Mouse (Mus musculus): ENCODE results near the gene Camta1. TPM values are rescaled to one million over a fixed set of nuclear protein-coding genes. Genes with fewer than 3 reads are reported as not detected.

The Camta1 gene
- polyA plus RNA-seq, 1 experiment from 2014 or later: 61.9 TPM

- 64% methylated on average over 12 of the region's 12 CpGs for WGBS
- Histone ChIP-seq H3K9ac (ENCODE audit: low read length) (no peak overlapping the region), H3K27me3 (ENCODE audit: control insufficient read depth, insufficient read depth, low read length) (no peaks in the 10 kb centered on the region), H3K9me3 (ENCODE audit: control insufficient read depth, low read length) (peaks cover 3% of the 10 kb centered on the region; the same call in 1 of the 2 replicates), H3K36me3 (ENCODE audit: control insufficient read depth, insufficient read depth, low read length) (no peaks in the 10 kb centered on the region), H3K4me2 (replicated peaks; ENCODE audit: low read depth) (no peak overlapping the region), H3K4me3 (ENCODE audit: low read depth, low read length) (no peak overlapping the region), H3K4me1 (replicated peaks; ENCODE audit: control insufficient read depth, insufficient read depth) (peaks cover 3% of the 10 kb centered on the region; the same call in 1 of the 2 replicates), H3K27ac (replicated peaks) (no peak overlapping the region)
- DNase-seq (ENCODE audit: low spot score): peak; percentile 50
- peak; percentile 70 for ATAC-seq (ENCODE audit: low FRiP score, low TSS enrichment)
- no peak for TF ChIP-seq EP300 (optimal IDR thresholded peaks at IDR 0.05)
- no peak for TF ChIP-seq CTCF (IDR thresholded peaks at IDR 0.05; ENCODE audit: low read depth)
These were observed 515.0 kb downstream of the Camta1 start for GRCm38 (mm10) chr4:151346673-151347072.

- no peak overlapping the region for H3K9ac ChIP-seq (ENCODE audit: low read length)
- TF ChIP-seq EP300 (optimal IDR thresholded peaks at IDR 0.05) (no peak), CTCF (IDR thresholded peaks at IDR 0.05; ENCODE audit: low read depth) (no peak)
- ATAC-seq (ENCODE audit: low FRiP score, low TSS enrichment) (no peak), DNase-seq (ENCODE audit: low spot score) (no peak)
- peaks cover 3% of the 10 kb centered on the region; the same call in 1 of the 2 replicates for H3K4me1 ChIP-seq (replicated peaks; ENCODE audit: control insufficient read depth, insufficient read depth)
- no peak overlapping the region for H3K4me3 ChIP-seq (ENCODE audit: low read depth, low read length)
- H3K36me3 ChIP-seq (ENCODE audit: control insufficient read depth, insufficient read depth, low read length): no peaks in the 10 kb centered on the region
- H3K9me3 ChIP-seq (ENCODE audit: control insufficient read depth, low read length): peaks cover 3% of the 10 kb centered on the region; the same call in 1 of the 2 replicates
- 85% methylated on average over 10 of the region's 10 CpGs for WGBS
- no peak overlapping the region for H3K27ac ChIP-seq (replicated peaks)
- no peaks in the 10 kb centered on the region for H3K27me3 ChIP-seq (ENCODE audit: control insufficient read depth, insufficient read depth, low read length)
- no peak overlapping the region for H3K4me2 ChIP-seq (replicated peaks; ENCODE audit: low read depth)
These were observed 516.9 kb downstream of the Camta1 start for GRCm38 (mm10) chr4:151344811-151345210.

- peak; percentile 92 for ATAC-seq (ENCODE audit: low FRiP score, low TSS enrichment)
- Histone ChIP-seq H3K4me1 (replicated peaks; ENCODE audit: control insufficient read depth, insufficient read depth) (no peaks in the 10 kb centered on the region), H3K4me3 (ENCODE audit: low read depth, low read length) (no peak overlapping the region), H3K4me2 (replicated peaks; ENCODE audit: low read depth) (no peak overlapping the region), H3K36me3 (ENCODE audit: control insufficient read depth, insufficient read depth, low read length) (no peaks in the 10 kb centered on the region), H3K9me3 (ENCODE audit: control insufficient read depth, low read length) (peaks cover 3% of the 10 kb centered on the region; the same call in 1 of the 2 replicates), H3K27me3 (ENCODE audit: control insufficient read depth, insufficient read depth, low read length) (no peaks in the 10 kb centered on the region), H3K9ac (ENCODE audit: low read length) (no peak overlapping the region), H3K27ac (replicated peaks) (no peak overlapping the region)
- TF ChIP-seq EP300 (optimal IDR thresholded peaks at IDR 0.05) (no peak), CTCF (IDR thresholded peaks at IDR 0.05; ENCODE audit: low read depth) (no peak)
- peak; percentile 58 for DNase-seq (ENCODE audit: low spot score)
- WGBS: 61% methylated on average over 7 of the region's 7 CpGs
These were observed 522.3 kb downstream of the Camta1 start for GRCm38 (mm10) chr4:151339421-151339820.

- TF ChIP-seq CTCF (IDR thresholded peaks at IDR 0.05; ENCODE audit: low read depth) (no peak), EP300 (optimal IDR thresholded peaks at IDR 0.05) (no peak)
- DNase-seq (ENCODE audit: low spot score): no peak
- no peaks in the 10 kb centered on the region for H3K4me1 ChIP-seq (replicated peaks; ENCODE audit: control insufficient read depth, insufficient read depth)
- WGBS: 71% methylated on average over 7 of the region's 7 CpGs
- no peak overlapping the region for H3K9ac ChIP-seq (ENCODE audit: low read length)
- H3K4me3 ChIP-seq (ENCODE audit: low read depth, low read length): no peak overlapping the region
- no peaks in the 10 kb centered on the region for H3K27me3 ChIP-seq (ENCODE audit: control insufficient read depth, insufficient read depth, low read length)
- no peaks in the 10 kb centered on the region for H3K36me3 ChIP-seq (ENCODE audit: control insufficient read depth, insufficient read depth, low read length)
- H3K4me2 ChIP-seq (replicated peaks; ENCODE audit: low read depth): no peak overlapping the region
- no peak for ATAC-seq (ENCODE audit: low FRiP score, low TSS enrichment)
- no peak overlapping the region for H3K27ac ChIP-seq (replicated peaks)
- peaks cover 3% of the 10 kb centered on the region; the same call in 1 of the 2 replicates for H3K9me3 ChIP-seq (ENCODE audit: control insufficient read depth, low read length)
These were observed 522.7 kb downstream of the Camta1 start for GRCm38 (mm10) chr4:151338931-151339330.

- TF ChIP-seq EP300 (optimal IDR thresholded peaks at IDR 0.05): no peak
- TF ChIP-seq CTCF (IDR thresholded peaks at IDR 0.05; ENCODE audit: low read depth): no peak
- no peaks in the 10 kb centered on the region for H3K4me1 ChIP-seq (replicated peaks; ENCODE audit: control insufficient read depth, insufficient read depth)
- no peak overlapping the region for H3K27ac ChIP-seq (replicated peaks)
- H3K9ac ChIP-seq (ENCODE audit: low read length): no peak overlapping the region
- 21% methylated on average over 11 of the region's 11 CpGs for WGBS
- H3K4me3 ChIP-seq (ENCODE audit: low read depth, low read length): no peak overlapping the region
- ATAC-seq (ENCODE audit: low FRiP score, low TSS enrichment) (no peak), DNase-seq (ENCODE audit: low spot score) (peak; percentile 25)
- no peaks in the 10 kb centered on the region for H3K27me3 ChIP-seq (ENCODE audit: control insufficient read depth, insufficient read depth, low read length)
- H3K4me2 ChIP-seq (replicated peaks; ENCODE audit: low read depth): no peak overlapping the region
- H3K36me3 ChIP-seq (ENCODE audit: control insufficient read depth, insufficient read depth, low read length): no peaks in the 10 kb centered on the region
- no peaks in the 10 kb centered on the region for H3K9me3 ChIP-seq (ENCODE audit: control insufficient read depth, low read length)
These were observed 524.1 kb downstream of the Camta1 start for GRCm38 (mm10) chr4:151337543-151337942.

- Histone ChIP-seq H3K27ac (replicated peaks) (no peak overlapping the region), H3K36me3 (ENCODE audit: control insufficient read depth, insufficient read depth, low read length) (no peaks in the 10 kb centered on the region), H3K9me3 (ENCODE audit: control insufficient read depth, low read length) (no peaks in the 10 kb centered on the region), H3K27me3 (ENCODE audit: control insufficient read depth, insufficient read depth, low read length) (no peaks in the 10 kb centered on the region), H3K4me1 (replicated peaks; ENCODE audit: control insufficient read depth, insufficient read depth) (no peaks in the 10 kb centered on the region), H3K4me3 (ENCODE audit: low read depth, low read length) (no peak overlapping the region), H3K4me2 (replicated peaks; ENCODE audit: low read depth) (no peak overlapping the region), H3K9ac (ENCODE audit: low read length) (no peak overlapping the region)
- no peak for TF ChIP-seq CTCF (IDR thresholded peaks at IDR 0.05; ENCODE audit: low read depth)
- TF ChIP-seq EP300 (optimal IDR thresholded peaks at IDR 0.05): no peak
- ATAC-seq (ENCODE audit: low FRiP score, low TSS enrichment): no peak
- DNase-seq (ENCODE audit: low spot score): no peak
- 72% methylated on average over 13 of the region's 13 CpGs for WGBS
These were observed 525.3 kb downstream of the Camta1 start for GRCm38 (mm10) chr4:151336413-151336812.

Measured in stomach, postnatal 0 days (tissue).